Mouse (Mus musculus) intestine, embryonic 14.5 days (tissue): ENCODE data around the gene Fam53a. TPM values are rescaled to one million over a fixed set of nuclear protein-coding genes. Genes with fewer than 3 reads are reported as not detected.

Source experiments
- ATAC-seq: fragments of 200-750 bp; cut with Nextera tagmentation; replicated peaks from 2 replicates; pipeline ENCODE4 v1.8.0; 2017; ENCODE audit warnings: low read depth, moderate number of reproducible peaks, moderate TSS enrichment, moderate library complexity; ENCODE audit not compliant: low FRiP score, low TSS enrichment
- DNase-seq: peaks from one replicate; pipeline ENCODE4 v3.0.0-alpha.2; 2018; ENCODE audit warnings: low spot score
- H3K27ac ChIP-seq: fragments of 300-500 bp; sonication (generic); 2 replicates; pipeline ENCODE4 v1.5.1; 2014; ENCODE audit warnings: low read depth, mild to moderate bottlenecking, control low read depth
- H3K27me3 ChIP-seq: fragments of 300-500 bp; sonication (generic); replicated peaks from 2 replicates; pipeline ENCODE4 v1.6.1; 2014; ENCODE audit warnings: low read length, control low read depth; ENCODE audit not compliant: control insufficient read depth, insufficient read depth
- H3K36me3 ChIP-seq: fragments of 300-500 bp; sonication (generic); 2 replicates; pipeline ENCODE4 v1.6.1; 2014; ENCODE audit warnings: low read length, control low read depth; ENCODE audit not compliant: control insufficient read depth, insufficient read depth
- H3K4me1 ChIP-seq: fragments of 300-500 bp; sonication (generic); replicated peaks from 2 replicates; pipeline ENCODE4 v1.6.1; 2014; ENCODE audit warnings: low read length, control low read depth, mixed read lengths; ENCODE audit not compliant: control insufficient read depth, insufficient read depth
- H3K4me2 ChIP-seq: fragments of 300-500 bp; sonication (generic); 2 replicates; pipeline ENCODE4 v1.6.1; 2014; ENCODE audit warnings: low read length
- H3K4me3 ChIP-seq: fragments of 300-500 bp; sonication (generic); 2 replicates; pipeline ENCODE4 v1.5.1; 2014; ENCODE audit warnings: low read depth, low read length, control low read depth, mixed read lengths
- H3K9ac ChIP-seq: fragments of 300-500 bp; sonication (generic); 2 replicates; pipeline ENCODE4 v1.6.1; 2014; ENCODE audit warnings: mild to moderate bottlenecking, low read length
- H3K9me3 ChIP-seq: fragments of 300-500 bp; sonication (generic); 2 replicates; pipeline ENCODE4 v1.6.1; 2016; ENCODE audit warnings: low read length, control low read depth; ENCODE audit not compliant: control insufficient read depth
- WGBS: fragments of 180-500 bp; shearing (Covaris S2); extraction: QIAGEN DNeasy Blood & Tissue Kit; methylation state at CpG from one replicate; pipeline ENCODE4 v1.1.7; 2014; 5-methylcytosine and 5-hydroxymethylcytosine counted together
- polyA plus RNA-seq: library from polyadenylated mRNA; unstranded; fragments of >200 nt; fragmentation: Nextera tagmentation; extraction: Ambion mirVana; gene quantifications from 2 replicates; pipeline ENCODE4 v1.2.1, GENCODE M21; 2014

Fam53a gene
- polyA plus RNA-seq, 1 experiment from 2014 or later = 69.8 TPM

DNA sequence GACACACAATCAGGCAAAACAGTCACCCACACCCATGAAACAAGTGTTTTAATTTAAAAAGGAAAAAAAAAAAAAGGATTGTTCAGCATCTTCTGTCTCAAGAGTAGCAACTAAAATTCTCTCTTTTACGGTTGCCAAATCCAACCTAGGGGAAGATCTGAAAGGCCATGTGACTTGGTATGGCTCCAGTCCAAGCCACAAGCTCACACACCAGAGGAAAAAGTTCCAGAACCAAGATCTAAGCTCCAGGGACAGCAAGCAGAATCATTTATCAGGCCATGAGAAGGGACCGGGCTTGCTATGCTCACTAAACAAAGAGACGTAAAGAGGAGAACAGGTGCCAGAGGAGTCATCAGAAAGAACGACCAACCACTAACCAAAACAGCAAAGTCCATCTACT is 1.5 kb downstream of the Fam53a start:
- ATAC-seq = no peak
- no peak overlapping the region for H3K27ac ChIP-seq
- peak overlapping the region; percentile 89; the same call in 1 of the 2 replicates for H3K9ac ChIP-seq

DNA sequence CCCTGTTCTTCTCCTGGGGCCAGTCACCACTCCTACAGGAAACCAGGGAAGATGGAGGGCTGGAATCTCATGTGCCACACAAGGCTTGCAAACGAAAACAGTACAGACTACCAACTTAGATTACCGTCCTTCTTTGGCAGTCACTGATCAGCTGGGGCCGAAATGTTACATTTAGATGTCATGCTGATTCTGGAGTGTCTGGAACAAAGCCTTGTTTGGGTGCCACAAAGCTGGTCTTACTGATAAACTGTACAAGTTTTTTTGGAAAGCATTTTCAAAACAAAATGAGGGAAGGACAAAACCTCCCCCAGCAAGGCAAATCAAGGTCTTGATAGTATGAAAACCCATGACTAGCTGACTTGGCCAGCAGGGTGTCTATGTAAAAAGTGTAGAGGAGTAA is 5.7 kb downstream of the Fam53a start:
- H3K36me3 ChIP-seq = peaks cover 10% of the 10 kb centered on the region; the same call in 1 of the 2 replicates
- no peak overlapping the region for H3K4me2 ChIP-seq
- ATAC-seq = no peak
- DNase-seq = no peak
- no peak overlapping the region for H3K9ac ChIP-seq
- H3K9me3 ChIP-seq = no peaks in the 10 kb centered on the region
- 68% methylated on average over 3 of the region's 3 CpGs for WGBS
- no peaks in the 10 kb centered on the region for H3K27me3 ChIP-seq
- H3K4me1 ChIP-seq = peaks cover 8% of the 10 kb centered on the region
- H3K27ac ChIP-seq = no peak overlapping the region
- no peak overlapping the region for H3K4me3 ChIP-seq

More for the DNA sequence above, 1.5 kb downstream of the Fam53a start:
- no peak for DNase-seq
- Histone ChIP-seq H3K36me3 (peaks cover 5% of the 10 kb centered on the region; the same call in 1 of the 2 replicates), H3K27me3 (no peaks in the 10 kb centered on the region), H3K4me3 (peak overlapping the region; percentile 88), H3K4me1 (peaks cover 14% of the 10 kb centered on the region), H3K4me2 (peak overlapping the region; percentile 90), H3K9me3 (no peaks in the 10 kb centered on the region)
- 35% methylated on average over 4 of the region's 4 CpGs for WGBS

DNA sequence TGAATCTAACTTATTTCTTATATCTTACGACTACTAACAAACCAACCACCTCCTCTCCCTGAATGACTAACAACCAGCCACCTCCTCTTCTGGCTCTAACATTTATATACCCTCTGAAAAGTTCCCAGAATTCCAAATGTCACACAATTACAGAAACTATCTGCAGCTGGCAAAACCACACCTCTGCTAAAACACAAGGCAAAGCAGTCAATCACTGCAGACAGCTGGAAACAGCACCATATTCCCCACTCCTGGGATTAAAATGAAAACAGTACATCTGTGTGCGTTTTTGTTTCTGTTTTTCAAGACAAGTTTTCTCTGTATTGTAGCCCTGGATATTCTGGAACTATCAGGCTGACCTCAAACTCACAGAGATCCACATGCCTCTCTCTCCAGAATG is 6.8 kb downstream of the Fam53a start:
- Histone ChIP-seq H3K9ac (no peak overlapping the region), H3K36me3 (peaks cover 10% of the 10 kb centered on the region; the same call in 1 of the 2 replicates), H3K9me3 (no peaks in the 10 kb centered on the region), H3K4me1 (peaks cover 1% of the 10 kb centered on the region), H3K27ac (no peak overlapping the region), H3K27me3 (no peaks in the 10 kb centered on the region), H3K4me3 (no peak overlapping the region), H3K4me2 (no peak overlapping the region)
- ATAC-seq (no peak), DNase-seq (no peak)
- 81% methylated on average over 2 of the region's 2 CpGs for WGBS

DNA sequence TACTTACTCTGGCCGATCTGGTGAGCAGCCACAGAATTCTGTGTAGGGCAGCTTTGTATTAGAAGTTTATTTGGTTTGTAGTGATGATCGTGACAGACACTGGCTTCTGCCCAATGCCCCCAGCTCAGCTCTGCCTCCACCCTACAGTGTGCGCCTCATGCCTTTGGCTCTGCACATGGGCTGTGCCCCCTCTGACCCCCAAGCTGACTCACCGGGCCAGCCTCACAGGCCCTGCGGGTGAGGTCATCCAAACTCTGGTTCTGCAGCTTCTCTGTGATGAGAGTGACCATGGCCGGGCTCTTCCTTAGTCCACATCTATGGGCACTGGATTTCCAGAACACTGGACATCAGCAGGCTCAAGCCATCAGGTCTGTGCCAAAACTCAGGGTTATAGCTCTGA is 15.0 kb downstream of the Fam53a start:
- no peak for ATAC-seq

DNA sequence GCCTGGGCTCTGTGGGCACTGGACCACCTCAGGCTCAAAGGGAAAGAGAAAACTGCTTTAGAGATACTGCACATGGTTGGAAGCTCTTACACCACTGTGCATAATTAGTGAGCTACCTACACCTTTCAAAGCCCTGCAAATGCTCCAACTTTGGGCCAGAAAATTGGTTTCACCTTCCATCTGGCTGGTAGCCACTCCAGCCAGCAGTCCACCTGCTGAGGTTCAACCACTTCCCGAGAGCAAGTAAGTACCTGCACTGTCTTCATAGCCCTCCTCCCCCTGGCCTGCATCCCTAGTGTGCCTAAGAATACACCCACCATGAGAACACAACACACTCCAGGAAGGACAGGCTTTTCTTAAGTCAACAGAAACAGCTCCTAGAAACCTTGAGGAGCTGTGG is 17.6 kb downstream of the Fam53a start:
- DNase-seq (no peak), ATAC-seq (no peak)
- no peak overlapping the region for H3K27ac ChIP-seq
- peaks cover 68% of the 10 kb centered on the region for H3K36me3 ChIP-seq
- H3K4me1 ChIP-seq = no peaks in the 10 kb centered on the region
- H3K4me2 ChIP-seq = no peak overlapping the region
- H3K4me3 ChIP-seq = no peak overlapping the region
- no peak overlapping the region for H3K9ac ChIP-seq
- H3K27me3 ChIP-seq = no peaks in the 10 kb centered on the region
- H3K9me3 ChIP-seq = no peaks in the 10 kb centered on the region
- WGBS = 94% methylated on average over 1 of the region's 1 CpGs

More for the DNA sequence above, 15.0 kb downstream of the Fam53a start:
- no peak overlapping the region for H3K9ac ChIP-seq
- no peaks in the 10 kb centered on the region for H3K4me1 ChIP-seq
- H3K9me3 ChIP-seq = no peaks in the 10 kb centered on the region
- 81% methylated on average over 6 of the region's 6 CpGs for WGBS
- peaks cover 43% of the 10 kb centered on the region for H3K36me3 ChIP-seq
- H3K27me3 ChIP-seq = no peaks in the 10 kb centered on the region
- no peak overlapping the region for H3K4me2 ChIP-seq
- H3K27ac ChIP-seq = no peak overlapping the region
- no peak overlapping the region for H3K4me3 ChIP-seq
- DNase-seq = no peak

DNA sequence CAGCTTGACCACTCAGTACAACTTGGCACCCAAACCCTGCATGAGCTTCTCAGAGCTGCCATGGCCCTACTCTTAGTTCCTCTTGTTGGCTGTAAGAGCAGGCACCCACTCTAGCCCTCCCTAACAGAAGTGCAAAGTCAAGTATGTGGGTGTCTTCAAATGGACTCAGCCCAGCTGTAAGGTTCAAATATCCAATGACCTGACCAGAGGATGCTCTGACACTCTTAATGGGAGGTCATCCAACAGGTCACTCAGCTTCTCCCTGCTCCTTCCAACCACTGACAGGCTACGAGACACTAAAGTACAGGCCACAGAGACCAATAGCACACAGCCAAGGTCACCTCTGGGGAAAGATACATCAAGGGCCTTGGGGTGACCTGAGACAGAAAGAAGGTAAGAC is 20.2 kb downstream of the Fam53a start:
- ATAC-seq = no peak
- no peaks in the 10 kb centered on the region for H3K4me1 ChIP-seq
- H3K4me3 ChIP-seq = no peak overlapping the region
- WGBS = 80% methylated on average over 1 of the region's 1 CpGs
- no peaks in the 10 kb centered on the region for H3K27me3 ChIP-seq
- peaks cover 77% of the 10 kb centered on the region for H3K36me3 ChIP-seq
- H3K9me3 ChIP-seq = no peaks in the 10 kb centered on the region
- no peak overlapping the region for H3K9ac ChIP-seq
- no peak overlapping the region for H3K27ac ChIP-seq
- DNase-seq = no peak
- H3K4me2 ChIP-seq = no peak overlapping the region

DNA sequence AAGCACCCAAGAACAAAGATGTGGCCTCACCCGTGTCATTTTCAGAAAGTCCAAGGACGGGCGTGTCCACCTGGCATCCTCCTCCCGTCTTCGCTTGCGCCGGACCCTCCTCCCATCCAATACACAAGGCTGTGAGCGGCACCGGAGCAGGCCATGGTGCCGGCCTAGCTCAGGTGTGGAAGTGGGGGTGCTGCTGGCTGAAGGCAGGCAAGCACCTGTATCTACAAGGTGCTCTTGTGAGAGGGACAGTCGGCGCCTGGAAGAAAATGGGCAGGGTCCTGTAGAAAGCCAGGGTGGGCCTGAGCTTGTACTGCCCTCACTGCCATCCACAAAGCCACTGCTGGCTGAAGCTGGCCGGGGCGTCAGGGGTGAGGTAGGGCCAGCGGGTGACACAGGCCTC is 22.0 kb downstream of the Fam53a start:
- ATAC-seq = no peak
- Histone ChIP-seq H3K27ac (no peak overlapping the region), H3K36me3 (peaks cover 61% of the 10 kb centered on the region), H3K4me2 (no peak overlapping the region), H3K27me3 (no peaks in the 10 kb centered on the region), H3K9me3 (no peaks in the 10 kb centered on the region), H3K9ac (no peak overlapping the region), H3K4me1 (no peaks in the 10 kb centered on the region), H3K4me3 (no peak overlapping the region)
- no peak for DNase-seq
- WGBS = 98% methylated on average over 15 of the region's 15 CpGs

DNA sequence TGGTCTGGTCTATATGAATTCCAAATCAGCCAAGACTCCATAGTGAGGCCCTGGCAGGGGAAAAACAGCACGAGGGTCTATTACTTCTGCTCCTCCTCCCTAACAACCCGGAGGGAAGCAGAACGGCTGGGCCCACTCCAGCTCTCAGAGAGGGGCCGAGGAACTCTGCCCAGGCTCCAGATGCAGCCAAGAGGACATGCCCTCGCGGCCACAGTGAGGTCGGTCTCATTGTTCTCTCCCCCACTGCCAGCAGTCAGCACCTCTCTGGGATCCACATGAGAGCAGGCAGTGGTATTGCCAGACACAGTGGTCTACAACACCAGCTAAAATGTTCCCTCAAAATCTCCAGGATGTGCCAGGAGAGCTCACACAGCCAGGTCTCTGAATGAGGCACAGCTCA is 22.8 kb downstream of the Fam53a start:
- no peaks in the 10 kb centered on the region for H3K9me3 ChIP-seq
- WGBS = 82% methylated on average over 7 of the region's 7 CpGs

DNA sequence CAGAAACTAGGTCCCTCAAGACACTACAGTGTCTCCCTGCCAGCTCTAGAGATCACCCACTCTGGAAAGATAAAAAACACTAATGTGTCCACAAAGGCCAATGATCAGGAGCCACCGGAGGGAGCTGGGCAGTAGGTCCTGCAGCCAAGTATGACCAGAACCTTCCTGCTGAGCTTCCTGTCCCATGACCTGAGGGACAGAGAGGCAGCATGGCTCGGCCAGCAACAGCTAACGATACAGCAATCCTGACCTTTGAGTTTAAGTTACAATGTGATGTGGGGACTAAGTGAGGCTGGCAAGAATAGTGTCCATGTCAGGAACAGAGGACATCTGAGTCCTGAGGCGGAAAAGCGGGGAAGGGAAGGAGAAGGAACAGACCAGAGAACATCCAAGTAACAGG is 24.1 kb downstream of the Fam53a start:
- H3K9me3 ChIP-seq = no peaks in the 10 kb centered on the region
- no peak overlapping the region for H3K4me3 ChIP-seq
- peaks cover 56% of the 10 kb centered on the region for H3K36me3 ChIP-seq
- H3K4me2 ChIP-seq = no peak overlapping the region
- H3K4me1 ChIP-seq = no peaks in the 10 kb centered on the region
- H3K9ac ChIP-seq = no peak overlapping the region
- 88% methylated on average over 5 of the region's 5 CpGs for WGBS
- DNase-seq = no peak
- no peaks in the 10 kb centered on the region for H3K27me3 ChIP-seq
- no peak for ATAC-seq
- no peak overlapping the region for H3K27ac ChIP-seq

More for the DNA sequence above, 22.8 kb downstream of the Fam53a start:
- Histone ChIP-seq H3K4me3 (no peak overlapping the region), H3K4me1 (no peaks in the 10 kb centered on the region), H3K27me3 (no peaks in the 10 kb centered on the region), H3K4me2 (no peak overlapping the region), H3K36me3 (peaks cover 55% of the 10 kb centered on the region), H3K9ac (no peak overlapping the region), H3K27ac (no peak overlapping the region)
- DNase-seq (no peak), ATAC-seq (no peak)
